Mouse (Mus musculus) neural tube, embryonic 11.5 days (tissue): Measurements from ENCODE around the gene Gm10803. TPM values are rescaled to one million over a fixed set of nuclear protein-coding genes. Genes with fewer than 3 reads are reported as not detected.

Source experiments
- ATAC-seq: fragments of 200-750 bp; cut with Nextera tagmentation; 2 replicates; pipeline ENCODE4 v1.8.0; 2017; ENCODE audit warnings: moderate number of reproducible peaks, mild to moderate bottlenecking, moderate TSS enrichment, moderate library complexity; ENCODE audit not compliant: insufficient read depth, low FRiP score, low TSS enrichment
- DNase-seq: peaks from one replicate; pipeline ENCODE4 v3.0.0-alpha.2; 2015; ENCODE audit warnings: low spot score
- H3K27ac ChIP-seq: fragments of 300-500 bp; sonication (generic); 2 replicates; pipeline ENCODE4 v1.5.1; 2014; ENCODE audit warnings: low read depth, mild to moderate bottlenecking, low read length
- H3K27me3 ChIP-seq: fragments of 300-500 bp; sonication (generic); 2 replicates; pipeline ENCODE4 v1.6.1; 2014; ENCODE audit warnings: mild to moderate bottlenecking, low read length, mixed read lengths; ENCODE audit not compliant: control insufficient read depth, insufficient read depth
- H3K36me3 ChIP-seq: fragments of 300-500 bp; sonication (generic); 2 replicates; pipeline ENCODE4 v1.6.1; 2014; ENCODE audit warnings: mild to moderate bottlenecking, low read length, moderate library complexity, mixed read lengths; ENCODE audit not compliant: control insufficient read depth, insufficient read depth
- H3K4me1 ChIP-seq: fragments of 300-500 bp; sonication (generic); 2 replicates; pipeline ENCODE4 v1.6.1; 2014; ENCODE audit warnings: low read length, mixed read lengths; ENCODE audit not compliant: control insufficient read depth, insufficient read depth
- H3K4me2 ChIP-seq: fragments of 300-500 bp; sonication (generic); 2 replicates; pipeline ENCODE4 v1.6.1; 2014; ENCODE audit warnings: low read depth, mild to moderate bottlenecking, moderate library complexity
- H3K4me3 ChIP-seq: fragments of 300-500 bp; sonication (generic); 2 replicates; pipeline ENCODE4 v1.5.1; 2014; ENCODE audit warnings: low read depth, low read length
- H3K9ac ChIP-seq: fragments of 300-500 bp; sonication (generic); 2 replicates; pipeline ENCODE4 v1.6.1; 2014; ENCODE audit warnings: mild to moderate bottlenecking, low read length
- H3K9me3 ChIP-seq: fragments of 300-500 bp; sonication (generic); 2 replicates; pipeline ENCODE4 v1.6.1; 2016; ENCODE audit warnings: low read length; ENCODE audit not compliant: control insufficient read depth
- WGBS: fragments of 180-500 bp; shearing (Covaris S2); extraction: QIAGEN DNeasy Blood & Tissue Kit; methylation state at CpG from one replicate; pipeline ENCODE4 v1.1.7; 2014; 5-methylcytosine and 5-hydroxymethylcytosine counted together
- polyA plus RNA-seq: library from polyadenylated mRNA; unstranded; fragments of >200 nt; fragmentation: Nextera tagmentation; extraction: Ambion mirVana; gene quantifications from 2 replicates; pipeline ENCODE4 v1.2.1, GENCODE M21; 2014

Gm10803 gene
- polyA plus RNA-seq, 1 experiment from 2014 or later, result not detected

DNA sequence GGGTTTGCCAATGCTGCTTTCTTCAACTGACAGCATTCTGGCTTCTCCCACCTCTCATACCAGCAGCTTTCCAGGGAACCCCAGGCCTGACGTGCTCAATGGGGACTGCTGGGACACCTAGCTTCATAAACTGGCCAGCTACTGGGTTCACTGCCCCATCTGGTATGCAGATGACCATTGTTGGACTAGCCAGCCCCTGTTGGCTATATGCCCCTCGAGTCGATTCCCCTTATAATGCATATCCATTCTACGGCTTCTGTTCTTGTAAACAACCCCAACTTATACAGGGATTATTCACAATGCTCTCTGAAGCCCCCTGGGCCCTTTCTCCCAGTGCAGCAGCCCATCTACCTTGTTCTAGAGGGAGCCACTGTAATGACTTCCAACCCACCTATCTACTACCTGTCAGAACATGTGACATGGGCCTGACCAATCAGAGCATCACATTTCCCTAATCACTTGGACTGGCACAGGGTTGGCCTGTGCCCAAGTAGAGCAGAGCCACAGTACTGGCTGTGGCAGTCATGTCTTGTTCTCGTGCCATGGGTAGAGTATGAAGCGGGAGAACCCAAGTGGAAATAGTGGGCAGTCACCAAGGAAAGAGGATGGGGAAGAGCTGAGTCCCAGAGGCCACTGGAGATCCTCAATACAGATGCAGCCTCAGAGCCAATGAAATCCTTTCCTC, 44.4 kb downstream of the Gm10803 start:
- Histone ChIP-seq H3K9me3 (no peaks in the 10 kb centered on the region), H3K4me3 (no peak overlapping the region), H3K9ac (no peak overlapping the region), H3K4me2 (no peak overlapping the region), H3K27ac (no peak overlapping the region), H3K27me3 (no peaks in the 10 kb centered on the region), H3K4me1 (no peaks in the 10 kb centered on the region), H3K36me3 (no peaks in the 10 kb centered on the region)
- no peak for ATAC-seq
- DNase-seq, result no peak
- WGBS, result 90% methylated on average over 6 of the region's 6 CpGs

DNA sequence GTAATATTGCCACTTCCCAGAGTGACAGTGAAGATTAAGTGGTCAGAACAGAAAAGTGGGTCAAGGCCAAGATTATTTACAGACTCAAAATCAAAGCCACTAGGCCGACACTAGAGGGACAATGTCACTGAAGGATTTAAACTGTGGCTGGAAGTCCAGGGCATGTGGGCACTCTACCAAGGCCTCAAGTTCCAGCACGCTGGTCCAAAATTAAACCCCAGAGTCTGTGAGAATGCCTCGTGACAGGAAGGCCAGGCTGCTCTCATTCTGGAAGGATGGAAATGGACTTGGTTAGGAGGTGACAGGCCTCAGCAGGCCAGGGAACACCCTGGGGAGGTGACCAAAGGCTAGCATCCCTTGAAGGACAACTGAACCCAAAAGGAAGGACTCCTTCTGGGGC, 48.4 kb downstream of the Gm10803 start:
- DNase-seq (no peak), ATAC-seq (no peak)
- no peaks in the 10 kb centered on the region for H3K9me3 ChIP-seq
- no peak overlapping the region for H3K4me3 ChIP-seq
- no peak overlapping the region for H3K9ac ChIP-seq
- H3K27ac ChIP-seq, result no peak overlapping the region
- H3K27me3 ChIP-seq, result no peaks in the 10 kb centered on the region
- no peaks in the 10 kb centered on the region for H3K36me3 ChIP-seq
- no peak overlapping the region for H3K4me2 ChIP-seq
- no peaks in the 10 kb centered on the region for H3K4me1 ChIP-seq
- 81% methylated on average over 3 of the region's 3 CpGs for WGBS

DNA sequence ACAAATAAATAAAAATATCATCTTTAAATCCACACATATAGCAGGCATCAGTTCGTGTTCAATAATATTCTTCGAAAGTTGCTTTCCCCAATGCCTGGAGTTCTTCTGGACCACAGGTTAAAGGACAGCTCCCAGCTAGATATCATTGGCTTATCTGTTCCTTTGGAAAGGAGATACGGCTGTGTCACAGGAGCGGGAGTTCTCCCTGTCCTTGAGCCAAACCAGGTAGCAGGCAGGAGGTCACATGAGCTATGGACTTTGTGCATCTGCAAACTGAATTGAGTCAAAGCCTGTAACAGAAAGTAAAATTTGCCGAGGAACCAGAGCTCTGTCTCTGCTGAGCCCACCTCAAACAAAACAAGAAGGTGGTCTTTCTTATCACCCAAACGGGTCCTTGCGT, 52.7 kb downstream of the Gm10803 start:
- no peak overlapping the region for H3K9ac ChIP-seq
- H3K4me1 ChIP-seq, result no peaks in the 10 kb centered on the region
- H3K4me3 ChIP-seq, result no peak overlapping the region
- H3K27me3 ChIP-seq, result no peaks in the 10 kb centered on the region
- H3K4me2 ChIP-seq, result no peak overlapping the region
- no peak overlapping the region for H3K27ac ChIP-seq
- no peaks in the 10 kb centered on the region for H3K36me3 ChIP-seq
- ATAC-seq (no peak), DNase-seq (no peak)
- no peaks in the 10 kb centered on the region for H3K9me3 ChIP-seq
- WGBS, result 93% methylated on average over 7 of the region's 7 CpGs

Other genes with a start within 250 kb of the Gm10803 start
- 71.9 and 72.3 TPM in 2 replicates for gene Tspan18, start 226.1 kb upstream of the Gm10803 start, polyA plus RNA-seq
- gene Cd82, start 97.4 kb upstream of the Gm10803 start, polyA plus RNA-seq, result 5.4 and 7.3 TPM in 2 replicates
- gene Alx4, start 81.8 kb downstream of the Gm10803 start, polyA plus RNA-seq, result 2.1 and 2.6 TPM in 2 replicates